Mouse (Mus musculus): ENCODE measurements around the gene Stap1. TPM values are rescaled to one million over a fixed set of nuclear protein-coding genes. Genes with fewer than 3 reads are reported as not detected.

Stap1 gene
- polyA plus RNA-seq, 1 experiment from 2014 or later = 0.51 TPM

DNA sequence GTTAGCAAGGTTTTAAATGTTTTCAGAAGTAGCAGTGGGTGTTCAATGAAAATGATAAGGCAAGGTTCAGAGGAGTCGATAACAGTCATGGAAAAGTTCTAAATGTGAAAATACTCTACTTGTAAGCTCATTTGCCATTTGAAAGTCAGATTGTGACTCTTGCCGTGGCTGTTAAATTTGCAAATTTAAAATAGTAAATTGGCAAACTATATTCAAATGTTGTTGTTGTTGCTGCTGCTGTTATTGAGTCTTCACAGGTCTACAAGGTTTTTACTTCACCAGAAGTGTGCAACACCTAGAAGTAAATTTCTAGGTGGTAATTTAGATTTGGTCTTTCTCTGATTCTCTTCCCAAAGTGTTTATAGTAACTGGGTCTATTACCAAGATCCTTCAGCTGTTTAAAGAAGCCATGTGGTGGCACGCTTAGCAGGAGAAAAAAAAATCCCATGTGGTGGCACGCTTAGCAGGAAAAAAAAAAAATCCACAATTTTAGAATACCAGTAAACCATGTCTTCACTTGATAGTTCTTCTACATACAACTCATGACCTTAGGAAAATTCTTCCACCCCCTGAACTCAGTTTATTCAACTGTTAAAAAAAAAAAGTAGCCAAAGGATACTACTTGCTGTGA, 1.3 kb downstream of the Stap1 start:
- DNase-seq (no peak), ATAC-seq (ENCODE audit: low FRiP score, low TSS enrichment) (no peak)
- H3K9ac ChIP-seq (replicated peaks; ENCODE audit: low read length) = no peak overlapping the region
- no peak overlapping the region for H3K4me3 ChIP-seq (replicated peaks; ENCODE audit: low read depth, low read length)
- H3K4me2 ChIP-seq (ENCODE audit: low read length) = no peak overlapping the region
- 88% methylated on average over 4 of the region's 4 CpGs for WGBS
- H3K27me3 ChIP-seq (ENCODE audit: control insufficient read depth, insufficient read depth, low read length) = no peaks in the 10 kb centered on the region
- H3K4me1 ChIP-seq (ENCODE audit: control insufficient read depth, insufficient read depth, low read length) = no peaks in the 10 kb centered on the region
- H3K36me3 ChIP-seq (ENCODE audit: control insufficient read depth, insufficient read depth, low read length) = no peaks in the 10 kb centered on the region
- H3K27ac ChIP-seq (replicated peaks; ENCODE audit: low read depth, low read length) = no peak overlapping the region
- no peaks in the 10 kb centered on the region for H3K9me3 ChIP-seq (ENCODE audit: control insufficient read depth, low read length)

DNA sequence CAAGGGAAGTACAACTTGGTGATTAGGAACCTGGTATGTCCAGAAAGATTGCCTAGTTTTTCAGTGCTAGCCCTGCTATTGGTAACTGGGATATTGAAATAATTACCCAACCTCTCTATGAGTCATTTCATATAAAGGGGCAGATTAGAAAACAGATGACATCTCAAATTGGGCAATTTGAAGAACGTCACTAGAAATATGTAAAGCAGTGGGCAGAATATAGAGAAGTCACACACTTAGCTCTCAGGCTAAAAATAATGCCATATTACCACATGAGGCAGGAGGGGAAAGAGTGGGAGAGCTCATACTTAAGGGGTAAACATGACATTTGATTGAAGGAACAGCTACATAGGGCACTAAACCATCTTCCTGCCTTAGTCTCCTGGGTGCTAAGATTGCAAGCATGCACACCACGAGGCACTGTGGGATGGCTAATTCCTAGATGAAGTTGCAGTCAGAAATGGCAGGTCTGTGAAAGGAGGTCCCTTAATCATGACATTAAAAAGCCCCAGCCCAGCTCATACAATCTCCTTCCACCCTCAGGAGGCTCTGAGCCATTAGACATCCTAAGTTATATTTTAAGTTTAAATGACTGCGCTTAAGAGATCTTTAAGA, 7.3 kb downstream of the Stap1 start:
- no peaks in the 10 kb centered on the region for H3K4me1 ChIP-seq (ENCODE audit: control insufficient read depth, insufficient read depth, low read length)
- H3K9ac ChIP-seq (replicated peaks; ENCODE audit: low read length) = no peak overlapping the region
- H3K4me3 ChIP-seq (replicated peaks; ENCODE audit: low read depth, low read length) = no peak overlapping the region
- WGBS = 78% methylated on average over 3 of the region's 3 CpGs
- DNase-seq (no peak), ATAC-seq (ENCODE audit: low FRiP score, low TSS enrichment) (no peak)
- H3K9me3 ChIP-seq (ENCODE audit: control insufficient read depth, low read length) = no peaks in the 10 kb centered on the region
- no peak overlapping the region for H3K4me2 ChIP-seq (ENCODE audit: low read length)
- no peaks in the 10 kb centered on the region for H3K27me3 ChIP-seq (ENCODE audit: control insufficient read depth, insufficient read depth, low read length)
- H3K27ac ChIP-seq (replicated peaks; ENCODE audit: low read depth, low read length) = no peak overlapping the region
- no peaks in the 10 kb centered on the region for H3K36me3 ChIP-seq (ENCODE audit: control insufficient read depth, insufficient read depth, low read length)

GRCm38 (mm10) chr5:86083987-86084386, 12.4 kb downstream of the Stap1 start:
- Histone ChIP-seq H3K36me3 (ENCODE audit: control insufficient read depth, insufficient read depth, low read length) (no peaks in the 10 kb centered on the region), H3K9me3 (ENCODE audit: control insufficient read depth, low read length) (no peaks in the 10 kb centered on the region), H3K9ac (replicated peaks; ENCODE audit: low read length) (no peak overlapping the region), H3K27ac (replicated peaks; ENCODE audit: low read depth, low read length) (no peak overlapping the region), H3K4me1 (ENCODE audit: control insufficient read depth, insufficient read depth, low read length) (no peaks in the 10 kb centered on the region), H3K27me3 (ENCODE audit: control insufficient read depth, insufficient read depth, low read length) (no peaks in the 10 kb centered on the region), H3K4me2 (ENCODE audit: low read length) (no peak overlapping the region), H3K4me3 (replicated peaks; ENCODE audit: low read depth, low read length) (no peak overlapping the region)
- 89% methylated on average over 6 of the region's 6 CpGs for WGBS
- ATAC-seq (ENCODE audit: low FRiP score, low TSS enrichment) = no peak
- no peak for DNase-seq

DNA sequence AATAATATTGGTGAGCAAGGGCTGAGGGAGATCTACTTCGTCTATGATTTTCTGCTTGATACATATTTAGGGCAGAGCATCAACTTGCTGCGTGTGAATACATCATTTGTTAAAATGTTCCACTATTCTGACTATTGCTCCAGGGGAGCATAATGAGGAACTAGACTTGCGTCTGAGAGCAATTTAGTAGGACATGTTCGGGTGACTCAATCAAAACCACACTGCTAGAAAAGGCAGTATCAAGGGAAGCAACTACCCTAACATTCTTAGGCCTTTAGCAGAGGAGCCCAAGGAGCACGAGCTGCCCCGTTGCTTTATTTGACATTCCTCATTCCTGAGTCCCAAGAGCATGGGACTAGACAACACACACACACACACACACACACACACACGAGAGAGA, 13.4 kb downstream of the Stap1 start:
- no peak for DNase-seq
- H3K4me2 ChIP-seq (ENCODE audit: low read length) = no peak overlapping the region
- no peak overlapping the region for H3K9ac ChIP-seq (replicated peaks; ENCODE audit: low read length)
- H3K36me3 ChIP-seq (ENCODE audit: control insufficient read depth, insufficient read depth, low read length) = no peaks in the 10 kb centered on the region
- ATAC-seq (ENCODE audit: low FRiP score, low TSS enrichment) = no peak
- WGBS = 82% methylated on average over 7 of the region's 7 CpGs
- no peaks in the 10 kb centered on the region for H3K4me1 ChIP-seq (ENCODE audit: control insufficient read depth, insufficient read depth, low read length)
- no peaks in the 10 kb centered on the region for H3K27me3 ChIP-seq (ENCODE audit: control insufficient read depth, insufficient read depth, low read length)
- no peak overlapping the region for H3K4me3 ChIP-seq (replicated peaks; ENCODE audit: low read depth, low read length)
- H3K9me3 ChIP-seq (ENCODE audit: control insufficient read depth, low read length) = no peaks in the 10 kb centered on the region
- no peak overlapping the region for H3K27ac ChIP-seq (replicated peaks; ENCODE audit: low read depth, low read length)

GRCm38 (mm10) chr5:86086751-86087150, 15.2 kb downstream of the Stap1 start:
- 83% methylated on average over 6 of the region's 6 CpGs for WGBS
- H3K4me3 ChIP-seq (replicated peaks; ENCODE audit: low read depth, low read length) = no peak overlapping the region
- no peaks in the 10 kb centered on the region for H3K27me3 ChIP-seq (ENCODE audit: control insufficient read depth, insufficient read depth, low read length)
- no peaks in the 10 kb centered on the region for H3K4me1 ChIP-seq (ENCODE audit: control insufficient read depth, insufficient read depth, low read length)
- no peak overlapping the region for H3K4me2 ChIP-seq (ENCODE audit: low read length)
- no peak overlapping the region for H3K9ac ChIP-seq (replicated peaks; ENCODE audit: low read length)
- H3K36me3 ChIP-seq (ENCODE audit: control insufficient read depth, insufficient read depth, low read length) = no peaks in the 10 kb centered on the region
- ATAC-seq (ENCODE audit: low FRiP score, low TSS enrichment) (no peak), DNase-seq (no peak)
- no peak overlapping the region for H3K27ac ChIP-seq (replicated peaks; ENCODE audit: low read depth, low read length)
- no peaks in the 10 kb centered on the region for H3K9me3 ChIP-seq (ENCODE audit: control insufficient read depth, low read length)

- Histone ChIP-seq H3K27me3 (ENCODE audit: control insufficient read depth, insufficient read depth, low read length) (no peaks in the 10 kb centered on the region), H3K4me3 (replicated peaks; ENCODE audit: low read depth, low read length) (no peak overlapping the region), H3K9ac (replicated peaks; ENCODE audit: low read length) (no peak overlapping the region), H3K9me3 (ENCODE audit: control insufficient read depth, low read length) (no peaks in the 10 kb centered on the region), H3K4me1 (ENCODE audit: control insufficient read depth, insufficient read depth, low read length) (no peaks in the 10 kb centered on the region), H3K27ac (replicated peaks; ENCODE audit: low read depth, low read length) (no peak overlapping the region), H3K4me2 (ENCODE audit: low read length) (no peak overlapping the region), H3K36me3 (ENCODE audit: control insufficient read depth, insufficient read depth, low read length) (no peaks in the 10 kb centered on the region)
- ATAC-seq (ENCODE audit: low FRiP score, low TSS enrichment) (no peak), DNase-seq (no peak)
- WGBS = 88% methylated on average over 9 of the region's 9 CpGs
Observed at GRCm38 (mm10) chr5:86094754-86095153, 23.2 kb downstream of the Stap1 start.

DNA sequence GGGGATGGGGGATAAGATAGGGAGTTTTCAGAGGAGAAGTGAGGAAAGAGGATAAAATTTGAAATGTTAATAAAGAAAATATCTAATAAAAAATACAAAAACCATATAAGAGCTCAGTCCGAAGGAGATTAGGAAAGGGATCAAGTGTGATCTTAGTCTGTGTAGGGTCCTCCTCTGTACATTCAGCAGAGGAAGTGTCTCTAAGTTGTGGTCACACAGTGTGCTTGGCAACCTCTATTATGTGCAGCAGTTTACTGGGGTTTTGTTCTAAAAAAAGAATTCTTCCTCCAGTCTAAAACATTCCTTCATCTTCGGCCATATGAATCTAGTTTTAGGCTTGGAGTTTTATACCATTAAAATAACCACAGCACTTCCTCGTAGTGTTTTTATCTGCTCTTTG, 27.4 kb downstream of the Stap1 start:
- Histone ChIP-seq H3K9ac (replicated peaks; ENCODE audit: low read length) (no peak overlapping the region), H3K4me2 (ENCODE audit: low read length) (no peak overlapping the region), H3K9me3 (ENCODE audit: control insufficient read depth, low read length) (no peaks in the 10 kb centered on the region), H3K4me1 (ENCODE audit: control insufficient read depth, insufficient read depth, low read length) (no peaks in the 10 kb centered on the region), H3K27me3 (ENCODE audit: control insufficient read depth, insufficient read depth, low read length) (no peaks in the 10 kb centered on the region), H3K4me3 (replicated peaks; ENCODE audit: low read depth, low read length) (no peak overlapping the region), H3K36me3 (ENCODE audit: control insufficient read depth, insufficient read depth, low read length) (no peaks in the 10 kb centered on the region), H3K27ac (replicated peaks; ENCODE audit: low read depth, low read length) (no peak overlapping the region)
- whole genome bisulfite sequencing = 83% methylated on average over 3 of the region's 3 CpGs
- DNase-seq = no peak
- ATAC-seq (ENCODE audit: low FRiP score, low TSS enrichment) = no peak

- Histone ChIP-seq H3K36me3 (ENCODE audit: control insufficient read depth, insufficient read depth, low read length) (no peaks in the 10 kb centered on the region), H3K9ac (replicated peaks; ENCODE audit: low read length) (no peak overlapping the region), H3K27me3 (ENCODE audit: control insufficient read depth, insufficient read depth, low read length) (no peaks in the 10 kb centered on the region), H3K9me3 (ENCODE audit: control insufficient read depth, low read length) (no peaks in the 10 kb centered on the region), H3K4me1 (ENCODE audit: control insufficient read depth, insufficient read depth, low read length) (no peaks in the 10 kb centered on the region), H3K27ac (replicated peaks; ENCODE audit: low read depth, low read length) (no peak overlapping the region), H3K4me3 (replicated peaks; ENCODE audit: low read depth, low read length) (no peak overlapping the region), H3K4me2 (ENCODE audit: low read length) (no peak overlapping the region)
- no peak for ATAC-seq (ENCODE audit: low FRiP score, low TSS enrichment)
- WGBS = 84% methylated on average over 3 of the region's 3 CpGs
- DNase-seq = no peak
Observed at GRCm38 (mm10) chr5:86100621-86101020, 29.1 kb downstream of the Stap1 start.

DNA sequence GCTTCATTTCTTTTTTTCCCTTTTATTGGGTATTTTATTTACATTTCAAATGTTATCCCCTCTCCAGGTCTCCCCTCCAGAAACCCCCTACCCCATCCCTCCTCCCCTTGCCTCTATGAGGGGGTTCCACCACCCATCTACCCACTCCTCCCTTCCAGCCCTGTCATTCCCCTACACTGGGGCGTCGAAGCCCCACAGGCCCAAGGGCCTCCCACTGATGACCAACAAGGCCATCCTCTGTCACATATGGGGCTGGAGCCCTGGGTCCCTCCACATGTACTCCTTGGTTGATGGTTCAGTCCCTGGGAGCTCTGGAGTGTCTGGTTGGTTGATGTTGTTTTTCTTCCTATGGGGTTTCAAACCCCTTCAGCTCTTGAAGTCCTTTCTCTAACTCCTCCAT, 30.6 kb downstream of the Stap1 start:
- Histone ChIP-seq H3K4me2 (ENCODE audit: low read length) (no peak overlapping the region), H3K4me1 (ENCODE audit: control insufficient read depth, insufficient read depth, low read length) (no peaks in the 10 kb centered on the region), H3K9ac (replicated peaks; ENCODE audit: low read length) (no peak overlapping the region), H3K27ac (replicated peaks; ENCODE audit: low read depth, low read length) (no peak overlapping the region), H3K27me3 (ENCODE audit: control insufficient read depth, insufficient read depth, low read length) (no peaks in the 10 kb centered on the region), H3K9me3 (ENCODE audit: control insufficient read depth, low read length) (no peaks in the 10 kb centered on the region), H3K4me3 (replicated peaks; ENCODE audit: low read depth, low read length) (no peak overlapping the region), H3K36me3 (ENCODE audit: control insufficient read depth, insufficient read depth, low read length) (no peaks in the 10 kb centered on the region)
- ATAC-seq (ENCODE audit: low FRiP score, low TSS enrichment) = no peak
- no peak for DNase-seq
- WGBS = 93% methylated on average over 2 of the region's 2 CpGs
